Mouse (Mus musculus) heart, postnatal 0 days (tissue): Measurements from ENCODE around the gene Cmah.

Experiments
- CTCF ChIP-seq: IDR thresholded peaks from 2 replicates; pipeline ENCODE4 v1.5.1; 2016; ENCODE audit warnings: antibody characterized with exemption, control low read depth, low read depth
- EP300 ChIP-seq: IDR thresholded peaks from 2 replicates; pipeline ENCODE4 v1.6.1; 2016; ENCODE audit warnings: antibody characterized with exemption, low read depth

GRCm38 (mm10) chr13:24489515-24489914 is 162.3 kb downstream of the Cmah start:
- TF ChIP-seq CTCF (no peak), EP300 (no peak)
